Mouse (Mus musculus): ENCODE data around the gene Myh9. TPM values are rescaled to one million over a fixed set of nuclear protein-coding genes. Genes with fewer than 3 reads are reported as not detected.

The Myh9 gene
- polyA plus RNA-seq, 1 experiment from 2014 or later, result 86.6 TPM

DNA sequence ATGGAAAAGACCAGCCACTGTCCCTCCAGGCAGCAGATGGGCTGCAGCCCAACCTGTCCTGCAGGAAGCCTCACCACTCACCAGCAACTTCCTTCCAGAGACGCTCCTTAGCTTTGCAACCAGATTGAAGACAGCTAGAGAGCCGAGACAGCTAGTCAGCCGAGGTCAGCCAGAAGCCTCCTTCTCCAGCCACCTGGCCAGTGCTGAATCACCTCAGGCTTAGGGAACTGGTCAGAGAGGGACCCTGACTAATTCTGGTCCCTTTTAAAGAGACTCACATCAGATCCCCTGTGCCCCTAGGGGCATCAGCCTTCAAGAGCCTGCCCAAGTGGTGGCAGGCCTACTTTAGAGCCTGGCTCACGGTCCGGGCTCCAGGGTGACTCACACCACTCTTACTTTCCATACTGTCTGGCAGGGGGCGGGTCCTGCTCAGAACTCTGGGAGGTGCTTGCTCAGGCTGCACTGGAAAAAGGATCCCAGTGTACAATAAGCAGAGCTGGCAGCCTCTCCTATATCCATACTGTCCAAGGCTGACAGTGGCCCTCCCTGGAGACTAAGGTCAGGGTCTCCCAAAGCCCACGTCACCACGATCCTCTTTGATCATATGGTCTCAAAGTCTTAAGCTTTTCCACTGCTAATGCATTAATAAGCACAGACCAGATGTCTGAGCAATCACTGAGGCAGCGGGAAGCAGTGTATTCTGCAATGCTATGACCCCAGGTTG, 5.9 kb downstream of the Myh9 start:
- Histone ChIP-seq H3K9me3 (ENCODE audit: low read depth, low read length) (no peaks in the 10 kb centered on the region), H3K36me3 (ENCODE audit: insufficient read depth) (peaks cover 14% of the 10 kb centered on the region), H3K4me3 (ENCODE audit: low read depth, low read length) (no peak overlapping the region), H3K27me3 (ENCODE audit: insufficient read depth, low read length) (no peaks in the 10 kb centered on the region), H3K4me2 (peak overlapping the region; percentile 42), H3K9ac (0 out of 2 replicates have a peak overlapping the region, but pooled peaks have one; percentile 30), H3K4me1 (ENCODE audit: insufficient read depth) (peaks cover 49% of the 10 kb centered on the region), H3K27ac (ENCODE audit: low read depth) (peak overlapping the region; percentile 74)
- no peak for TF ChIP-seq CTCF (IDR thresholded peaks at IDR 0.05; ENCODE audit: low read depth)
- DNase-seq, result peak; percentile 73
- ATAC-seq (ENCODE audit: insufficient read depth), result peak; percentile 48
- 27% methylated on average over 9 of the region's 9 CpGs for WGBS

DNA sequence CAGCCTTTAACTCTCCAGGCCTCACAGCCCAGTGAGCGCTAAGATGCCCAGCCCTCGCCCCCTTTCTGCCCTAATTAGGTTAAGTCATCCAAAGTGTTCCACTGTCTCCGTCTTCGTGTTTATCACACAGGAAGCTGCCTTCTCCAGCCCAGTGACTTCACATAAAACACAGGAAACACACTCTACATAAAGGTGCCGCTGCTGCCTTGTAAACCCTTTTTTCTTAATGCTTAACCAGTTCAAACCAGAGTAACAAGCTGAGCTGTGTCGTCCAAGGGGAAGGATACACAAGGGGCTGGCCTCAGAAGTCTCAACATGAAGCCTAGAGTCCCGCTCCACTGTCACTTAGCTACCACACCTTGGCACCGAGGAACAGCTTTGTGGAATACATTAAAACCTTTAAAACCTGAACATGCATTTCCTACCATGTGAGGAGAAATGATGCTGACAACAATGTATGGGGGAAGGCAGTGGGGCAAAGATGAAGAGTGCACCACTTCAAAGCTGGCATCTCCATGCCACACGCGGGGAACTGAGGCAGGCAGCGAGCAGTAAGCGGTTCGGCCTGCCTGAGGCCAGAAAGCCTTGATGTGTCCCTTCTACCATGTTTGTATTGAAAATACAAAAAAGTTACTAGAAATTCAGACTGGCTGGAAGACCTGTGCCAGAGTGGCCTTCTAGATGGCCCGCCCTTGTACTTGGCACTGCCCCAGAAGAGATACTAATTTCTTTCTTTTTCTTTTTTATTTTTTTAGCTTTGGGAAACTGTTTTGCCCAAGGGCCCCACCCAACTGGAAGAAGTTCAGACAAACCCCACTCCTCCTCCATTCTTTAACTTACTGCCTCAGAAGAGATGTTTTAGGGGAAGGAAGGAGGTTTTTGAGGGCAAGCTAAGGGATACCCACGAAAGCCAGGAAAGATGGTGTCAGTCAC, 7.4 kb downstream of the Myh9 start:
- H3K9ac ChIP-seq, result no peak overlapping the region
- no peaks in the 10 kb centered on the region for H3K27me3 ChIP-seq (ENCODE audit: insufficient read depth, low read length)
- peaks cover 56% of the 10 kb centered on the region for H3K4me1 ChIP-seq (ENCODE audit: insufficient read depth)
- no peak for TF ChIP-seq CTCF (IDR thresholded peaks at IDR 0.05; ENCODE audit: low read depth)
- no peak overlapping the region for H3K4me3 ChIP-seq (ENCODE audit: low read depth, low read length)
- peaks cover 18% of the 10 kb centered on the region for H3K36me3 ChIP-seq (ENCODE audit: insufficient read depth)
- DNase-seq (no peak), ATAC-seq (ENCODE audit: insufficient read depth) (no peak)
- no peak overlapping the region for H3K4me2 ChIP-seq
- no peaks in the 10 kb centered on the region for H3K9me3 ChIP-seq (ENCODE audit: low read depth, low read length)
- peak overlapping the region; percentile 70; the same call in 1 of the 2 replicates for H3K27ac ChIP-seq (ENCODE audit: low read depth)
- WGBS, result 70% methylated on average over 15 of the region's 15 CpGs

DNA sequence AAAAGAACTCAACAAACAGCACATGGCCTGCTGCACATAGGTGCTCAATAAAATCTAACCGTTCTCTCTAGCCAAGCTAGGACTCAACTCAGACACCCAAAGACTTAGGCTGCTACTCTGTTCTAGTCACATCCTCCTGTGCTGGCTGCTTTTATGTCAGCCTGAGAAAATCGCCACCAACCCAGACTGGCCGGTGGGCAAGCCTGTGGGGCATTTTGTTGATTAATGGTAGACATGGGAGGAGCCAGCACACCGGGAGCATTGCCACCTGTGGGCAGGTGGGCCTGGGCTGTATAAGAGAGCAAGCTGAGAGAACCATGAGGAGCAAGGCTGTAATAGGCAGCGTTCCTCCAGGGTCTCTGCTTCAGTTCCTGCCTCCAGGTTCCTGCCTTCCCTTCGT, 8.2 kb downstream of the Myh9 start:
- H3K9ac ChIP-seq, result no peak overlapping the region
- 73% methylated on average over 6 of the region's 6 CpGs for WGBS
- no peaks in the 10 kb centered on the region for H3K9me3 ChIP-seq (ENCODE audit: low read depth, low read length)
- H3K4me2 ChIP-seq, result no peak overlapping the region
- H3K27ac ChIP-seq (ENCODE audit: low read depth), result peak overlapping the region; percentile 70; the same call in 1 of the 2 replicates
- ATAC-seq (ENCODE audit: insufficient read depth) (no peak), DNase-seq (no peak)
- H3K36me3 ChIP-seq (ENCODE audit: insufficient read depth), result peaks cover 18% of the 10 kb centered on the region
- no peak for TF ChIP-seq CTCF (IDR thresholded peaks at IDR 0.05; ENCODE audit: low read depth)
- peaks cover 50% of the 10 kb centered on the region for H3K4me1 ChIP-seq (ENCODE audit: insufficient read depth)
- H3K4me3 ChIP-seq (ENCODE audit: low read depth, low read length), result no peak overlapping the region
- no peaks in the 10 kb centered on the region for H3K27me3 ChIP-seq (ENCODE audit: insufficient read depth, low read length)

DNA sequence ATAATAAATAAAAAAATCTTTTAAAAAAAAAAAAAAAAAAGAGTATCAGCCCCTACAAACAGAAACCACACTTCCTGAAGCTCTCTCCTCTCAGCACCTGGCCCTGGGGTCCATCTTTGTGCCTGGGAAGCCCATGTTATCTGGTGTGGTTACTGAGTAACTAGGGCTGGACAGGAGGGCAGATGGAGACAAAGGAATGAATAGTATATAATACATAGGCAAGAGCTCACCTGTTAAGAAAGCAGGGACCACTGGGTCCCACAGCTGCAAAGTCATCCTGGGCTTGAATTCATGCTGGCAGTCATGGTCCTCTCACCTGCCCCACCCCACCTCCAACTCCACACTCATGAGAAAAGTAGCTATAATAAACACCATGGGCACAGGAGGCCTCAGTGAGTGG, 8.9 kb downstream of the Myh9 start:
- H3K27ac ChIP-seq (ENCODE audit: low read depth), result peak overlapping the region; percentile 70; the same call in 1 of the 2 replicates

DNA sequence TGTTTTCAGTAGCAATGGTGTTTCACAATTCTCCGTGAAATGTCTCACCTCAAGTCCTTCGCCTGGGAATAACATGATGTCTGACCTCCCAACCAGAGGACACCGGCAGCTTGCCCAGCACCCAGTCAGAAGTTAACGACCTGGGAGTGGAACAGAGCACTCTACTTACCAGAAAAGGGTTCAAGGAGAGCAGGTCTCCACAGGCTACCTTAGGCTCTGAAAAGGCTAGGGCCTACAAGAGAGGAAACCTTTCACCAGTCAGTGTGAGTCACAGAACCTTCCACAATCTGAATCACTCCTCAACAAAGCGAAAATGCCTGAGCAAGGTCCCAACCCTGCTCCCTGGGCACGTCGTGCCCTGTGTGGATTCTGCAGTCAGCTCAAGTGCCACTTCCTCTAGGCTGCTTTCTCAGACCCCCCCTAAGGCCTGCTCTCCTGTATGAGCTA, 9.5 kb downstream of the Myh9 start:
- Histone ChIP-seq H3K9me3 (ENCODE audit: low read depth, low read length) (no peaks in the 10 kb centered on the region), H3K4me2 (no peak overlapping the region), H3K4me3 (ENCODE audit: low read depth, low read length) (no peak overlapping the region), H3K4me1 (ENCODE audit: insufficient read depth) (peaks cover 47% of the 10 kb centered on the region), H3K36me3 (ENCODE audit: insufficient read depth) (peaks cover 18% of the 10 kb centered on the region), H3K9ac (no peak overlapping the region), H3K27me3 (ENCODE audit: insufficient read depth, low read length) (no peaks in the 10 kb centered on the region), H3K27ac (ENCODE audit: low read depth) (peak overlapping the region; percentile 3; the same call in 1 of the 2 replicates)
- TF ChIP-seq CTCF (IDR thresholded peaks at IDR 0.05; ENCODE audit: low read depth), result no peak
- DNase-seq, result no peak
- WGBS, result 61% methylated on average over 7 of the region's 7 CpGs
- ATAC-seq (ENCODE audit: insufficient read depth), result no peak

More for the DNA sequence above, 8.9 kb downstream of the Myh9 start:
- no peak overlapping the region for H3K4me3 ChIP-seq (ENCODE audit: low read depth, low read length)
- H3K27me3 ChIP-seq (ENCODE audit: insufficient read depth, low read length), result no peaks in the 10 kb centered on the region
- H3K4me2 ChIP-seq, result no peak overlapping the region
- no peak for DNase-seq
- TF ChIP-seq CTCF (IDR thresholded peaks at IDR 0.05; ENCODE audit: low read depth), result no peak
- peaks cover 48% of the 10 kb centered on the region for H3K4me1 ChIP-seq (ENCODE audit: insufficient read depth)
- no peaks in the 10 kb centered on the region for H3K9me3 ChIP-seq (ENCODE audit: low read depth, low read length)
- no peak overlapping the region for H3K9ac ChIP-seq
- ATAC-seq (ENCODE audit: insufficient read depth), result no peak
- H3K36me3 ChIP-seq (ENCODE audit: insufficient read depth), result peaks cover 18% of the 10 kb centered on the region

DNA sequence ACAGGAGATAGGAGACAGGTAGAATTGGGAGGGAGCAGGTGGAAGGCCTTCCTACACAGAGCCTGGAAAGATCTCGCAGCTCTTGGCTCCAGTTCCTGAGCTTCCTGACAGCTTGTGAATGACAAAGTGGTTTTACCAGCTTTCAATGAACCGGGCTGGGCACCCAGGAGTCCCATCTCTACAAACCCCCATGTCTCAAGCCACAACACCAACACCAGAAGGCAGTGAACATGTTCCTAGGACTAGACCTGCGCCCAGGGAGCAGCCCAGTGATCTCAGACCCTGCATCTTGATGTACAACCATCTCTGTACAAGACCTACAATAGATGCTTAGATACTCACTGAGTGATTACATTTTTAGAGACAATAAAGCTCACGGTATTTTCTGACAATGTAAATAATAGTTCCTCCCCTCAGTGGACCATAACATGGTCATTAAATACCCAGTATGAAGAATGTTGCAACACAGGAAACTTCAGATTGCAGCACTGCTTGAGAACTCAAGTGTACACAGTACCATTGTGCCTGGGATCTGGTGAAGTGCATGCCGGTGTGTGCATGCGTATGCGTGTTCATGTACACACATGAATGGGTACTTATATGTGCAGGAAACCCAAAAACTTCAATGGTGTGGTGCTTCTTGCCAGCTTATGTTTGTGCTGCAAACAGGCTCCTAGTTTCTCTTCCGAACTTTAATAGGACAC, 10.1 kb downstream of the Myh9 start:
- Histone ChIP-seq H3K4me2 (no peak overlapping the region), H3K27ac (ENCODE audit: low read depth) (peak overlapping the region; percentile 62; the same call in 1 of the 2 replicates), H3K27me3 (ENCODE audit: insufficient read depth, low read length) (no peaks in the 10 kb centered on the region), H3K9me3 (ENCODE audit: low read depth, low read length) (no peaks in the 10 kb centered on the region), H3K9ac (no peak overlapping the region), H3K36me3 (ENCODE audit: insufficient read depth) (peaks cover 18% of the 10 kb centered on the region), H3K4me3 (ENCODE audit: low read depth, low read length) (no peak overlapping the region), H3K4me1 (ENCODE audit: insufficient read depth) (peaks cover 51% of the 10 kb centered on the region)
- 55% methylated on average over 8 of the region's 8 CpGs for WGBS
- no peak for TF ChIP-seq CTCF (IDR thresholded peaks at IDR 0.05; ENCODE audit: low read depth)
- ATAC-seq (ENCODE audit: insufficient read depth) (no peak), DNase-seq (no peak)

Data from lung, embryonic 14.5 days (tissue).